Mouse (Mus musculus): ENCODE data around the gene Agap2. TPM values are rescaled to one million over a fixed set of nuclear protein-coding genes. Genes with fewer than 3 reads are reported as not detected.

Gene Agap2
- 40.8 and 56.1 TPM in 2 replicates for total RNA-seq (2017)

- ATAC-seq (replicated peaks; ENCODE audit: low read depth, poor library complexity, severe bottlenecking): peak; percentile 80
Measured at GRCm38 (mm10) chr10:127075080-127075479, at the start of gene Agap2. Agap2 (plus strand) TSS chr10:127075284.

GRCm38 (mm10) chr10:127030336-127031296, 44.5 kb upstream of the Agap2 start, which contains the start of gene Tsfm:
Tsfm (minus strand) TSS chr10:127030840.
- peak; percentile 94 for ATAC-seq (replicated peaks; ENCODE audit: low read depth, poor library complexity, severe bottlenecking)

- no peak for ATAC-seq (replicated peaks; ENCODE audit: low read depth, poor library complexity, severe bottlenecking)
Measured at GRCm38 (mm10) chr10:127033301-127033741, 41.8 kb upstream of the Agap2 start.

DNA sequence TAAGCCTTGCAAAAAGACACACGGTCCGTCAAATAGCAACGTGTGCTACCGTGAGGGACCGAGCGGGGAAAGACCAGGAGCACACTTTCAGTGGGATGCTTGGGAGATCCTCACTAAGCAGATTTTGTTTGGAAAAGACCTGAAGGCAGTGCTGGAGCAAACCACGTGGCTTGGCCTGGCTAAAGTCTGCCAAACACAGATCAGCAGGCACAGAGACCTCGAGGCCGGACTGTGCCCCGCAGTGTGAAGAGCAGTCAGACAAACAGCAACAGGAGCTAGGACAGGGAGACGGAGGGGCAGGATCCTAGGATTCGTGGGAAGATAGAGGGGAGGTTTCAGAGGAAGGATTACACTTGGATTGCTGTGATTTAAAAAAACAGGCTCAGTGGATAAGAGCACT, 38.8 kb upstream of the Agap2 start:
- no peak for ATAC-seq (replicated peaks; ENCODE audit: low read depth, poor library complexity, severe bottlenecking)

- ATAC-seq (replicated peaks; ENCODE audit: low read depth, poor library complexity, severe bottlenecking): no peak
Measured at GRCm38 (mm10) chr10:127037641-127038040, 37.4 kb upstream of the Agap2 start.

DNA sequence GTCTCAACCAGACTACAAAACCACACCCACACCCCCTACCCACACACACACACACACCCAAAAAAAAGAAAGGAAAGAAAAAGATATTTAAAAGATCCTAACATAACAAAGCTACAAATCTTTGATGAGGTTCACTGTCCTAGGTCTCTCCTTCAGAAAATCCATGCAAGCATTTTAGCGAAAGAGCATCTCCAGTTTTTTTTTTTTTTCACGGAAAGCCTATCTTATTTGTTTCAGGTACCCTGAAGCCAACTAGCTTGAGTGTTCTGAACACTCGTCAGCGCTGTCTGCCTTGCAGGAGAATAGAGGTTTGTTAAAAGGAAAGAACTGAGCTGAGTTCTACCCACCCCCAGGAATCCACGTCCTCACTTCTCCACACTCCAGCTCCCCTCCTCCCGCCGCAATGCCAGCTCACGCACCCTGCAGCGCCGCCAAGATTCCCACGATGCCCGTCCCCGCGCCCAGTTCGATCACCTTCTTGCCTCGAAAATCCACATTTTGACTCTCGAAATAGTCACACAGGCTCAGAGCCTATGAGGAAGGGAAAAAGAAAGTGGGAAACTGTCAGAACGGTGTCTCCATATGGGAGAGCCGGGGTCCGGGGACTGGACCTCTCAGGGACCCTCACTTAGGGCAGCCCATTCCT, 34.4 kb upstream of the Agap2 start:
- peak; percentile 28 for ATAC-seq (replicated peaks; ENCODE audit: low read depth, poor library complexity, severe bottlenecking)

DNA sequence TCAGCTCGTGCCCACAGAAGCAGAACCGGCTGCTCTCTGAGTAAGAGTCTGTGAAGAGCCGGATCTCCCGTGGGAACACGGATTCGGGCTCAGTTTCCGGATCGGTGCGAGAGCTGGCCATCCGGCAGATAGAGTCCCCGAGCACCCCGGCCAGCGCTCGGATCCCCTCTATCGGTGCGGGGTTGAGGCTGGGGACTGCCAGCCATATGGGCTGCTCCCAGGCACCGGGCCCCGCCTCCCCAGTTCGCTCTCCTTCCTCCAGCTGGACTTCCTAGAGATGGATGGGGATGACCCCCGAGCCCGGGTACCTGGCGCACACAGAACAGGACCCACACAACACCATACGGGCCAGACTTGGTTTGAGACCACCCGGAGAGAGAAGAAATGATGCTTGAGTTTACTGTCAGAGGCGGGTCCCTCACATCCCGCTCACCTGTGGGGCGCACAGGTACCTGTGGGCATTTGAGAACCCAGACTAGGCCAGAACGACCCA, 33.8 kb upstream of the Agap2 start, which contains the start of the genes Mettl1 and Eef1akmt3:
Gene Mettl1, plus strand, starts transcription at position 141 of the 493 bp plus-strand sequence.
Gene Eef1akmt3, minus strand, starts transcription at position 240 of the 493 bp plus-strand sequence.
- peak; percentile 51 for ATAC-seq (replicated peaks; ENCODE audit: low read depth, poor library complexity, severe bottlenecking)

- peak; percentile 84 for ATAC-seq (replicated peaks; ENCODE audit: low read depth, poor library complexity, severe bottlenecking)
Measured at GRCm38 (mm10) chr10:127041774-127042338, 33.2 kb upstream of the Agap2 start.

- ATAC-seq (replicated peaks; ENCODE audit: low read depth, poor library complexity, severe bottlenecking): no peak
Measured at GRCm38 (mm10) chr10:127042468-127043115, 32.5 kb upstream of the Agap2 start.

- ATAC-seq (replicated peaks; ENCODE audit: low read depth, poor library complexity, severe bottlenecking): no peak
Measured at GRCm38 (mm10) chr10:127043187-127043586, 31.9 kb upstream of the Agap2 start.

- ATAC-seq (replicated peaks; ENCODE audit: low read depth, poor library complexity, severe bottlenecking): no peak
Measured at GRCm38 (mm10) chr10:127047954-127048353, 27.1 kb upstream of the Agap2 start, which contains the start of gene Cyp27b1. Cyp27b1 (plus strand) TSS chr10:127048250.

- ATAC-seq (replicated peaks; ENCODE audit: low read depth, poor library complexity, severe bottlenecking): peak; percentile 8; the same call in 1 of the 2 replicates
Measured at GRCm38 (mm10) chr10:127048608-127049394, 26.3 kb upstream of the Agap2 start.

GRCm38 (mm10) chr10:127049395-127050118, 25.5 kb upstream of the Agap2 start:
- peak; percentile 24 for ATAC-seq (replicated peaks; ENCODE audit: low read depth, poor library complexity, severe bottlenecking)

DNA sequence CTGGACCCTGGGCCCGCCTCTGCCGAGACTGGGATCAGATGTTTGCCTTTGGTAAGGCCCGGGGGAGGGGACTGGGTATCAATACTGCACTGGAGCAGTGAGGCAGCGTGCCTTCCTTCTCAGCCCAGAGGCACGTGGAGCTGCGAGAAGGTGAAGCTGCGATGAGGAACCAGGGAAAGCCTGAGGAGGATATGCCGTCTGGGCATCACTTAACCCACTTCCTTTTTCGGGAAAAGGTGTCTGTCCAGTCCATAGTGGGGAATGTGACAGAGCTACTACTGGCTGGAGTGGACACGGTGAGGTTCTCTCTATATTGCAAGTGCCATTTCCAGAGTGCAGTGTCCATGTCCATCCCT, 25.0 kb upstream of the Agap2 start:
- peak; percentile 59 for ATAC-seq (replicated peaks; ENCODE audit: low read depth, poor library complexity, severe bottlenecking)

GRCm38 (mm10) chr10:127054646-127055045, 20.4 kb upstream of the Agap2 start:
- ATAC-seq (replicated peaks; ENCODE audit: low read depth, poor library complexity, severe bottlenecking): no peak

DNA sequence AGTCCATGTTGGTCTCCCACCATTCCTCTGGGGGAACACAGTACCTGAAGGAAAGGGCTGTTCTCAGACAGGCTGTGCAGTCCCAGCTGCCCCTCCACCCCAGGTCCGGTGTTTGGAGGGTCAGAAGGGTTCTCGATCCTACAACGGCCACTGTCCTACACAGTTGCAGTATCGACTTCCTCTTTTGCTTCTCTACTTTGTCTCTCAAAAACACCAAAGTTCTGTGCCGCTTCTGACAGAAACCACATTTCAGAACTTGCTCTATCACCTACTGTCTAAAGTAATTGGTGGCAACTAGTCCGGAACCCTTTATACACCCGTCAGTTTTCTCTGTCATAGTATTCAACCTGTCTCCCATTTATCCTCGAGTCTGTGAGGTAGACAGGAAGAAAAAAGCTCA, 19.7 kb upstream of the Agap2 start:
- peak; percentile 17 for ATAC-seq (replicated peaks; ENCODE audit: low read depth, poor library complexity, severe bottlenecking)

DNA sequence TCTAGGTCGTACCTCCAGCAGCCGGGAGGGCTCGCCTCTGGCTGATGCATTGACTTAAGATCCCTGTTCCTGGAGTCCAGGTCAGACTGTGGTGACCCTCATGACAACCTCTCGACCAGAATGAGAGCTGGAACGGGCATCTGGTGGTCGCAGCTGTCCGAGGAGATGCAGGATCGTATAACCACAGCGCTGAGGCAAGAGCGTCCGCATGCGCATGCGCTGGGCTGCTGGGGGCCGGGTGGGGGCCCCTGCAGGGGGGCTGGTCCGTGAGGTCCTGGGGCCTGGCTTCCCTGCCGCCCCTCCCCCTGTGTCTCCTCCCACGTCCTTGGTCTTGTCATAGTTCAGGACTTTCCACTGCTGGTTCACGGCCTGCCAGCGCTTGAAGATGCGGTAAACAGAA, 18.6 kb upstream of the Agap2 start:
- no peak for ATAC-seq (replicated peaks; ENCODE audit: low read depth, poor library complexity, severe bottlenecking)

GRCm38 (mm10) chr10:127058161-127058560, 16.9 kb upstream of the Agap2 start:
- peak; percentile 79 for ATAC-seq (replicated peaks; ENCODE audit: low read depth, poor library complexity, severe bottlenecking)

All from common myeloid progenitor, adult 5-6 weeks (primary cell).